Mouse (Mus musculus) intestine, postnatal 0 days (tissue): ENCODE measurements around the gene Fam126a. TPM values are rescaled to one million over a fixed set of nuclear protein-coding genes. Genes with fewer than 3 reads are reported as not detected.

ENCODE experiments used
- ATAC-seq: fragments of 200-750 bp; cut with Nextera tagmentation; 2 replicates; pipeline ENCODE4 v1.8.0; 2017; ENCODE audit warnings: mild to moderate bottlenecking, moderate TSS enrichment, moderate library complexity
- H3K27ac ChIP-seq: fragments of 300-500 bp; sonication (generic); 2 replicates; pipeline ENCODE4 v1.5.1; 2014; ENCODE audit warnings: mild to moderate bottlenecking, low read depth, low read length, moderate library complexity
- H3K27me3 ChIP-seq: fragments of 300-500 bp; sonication (generic); replicated peaks from 2 replicates; pipeline ENCODE4 v1.6.1; 2014; ENCODE audit warnings: low read length, mixed read lengths; ENCODE audit not compliant: control insufficient read depth, insufficient read depth
- H3K36me3 ChIP-seq: fragments of 300-500 bp; sonication (generic); 2 replicates; pipeline ENCODE4 v1.6.1; 2014; ENCODE audit warnings: mild to moderate bottlenecking, moderate library complexity; ENCODE audit not compliant: control insufficient read depth, insufficient read depth
- H3K4me1 ChIP-seq: fragments of 300-500 bp; sonication (generic); replicated peaks from 2 replicates; pipeline ENCODE4 v1.6.1; 2014; ENCODE audit warnings: antibody characterized with exemption, low read length, mixed read lengths; ENCODE audit not compliant: control insufficient read depth, insufficient read depth
- H3K4me2 ChIP-seq: fragments of 300-500 bp; sonication (generic); replicated peaks from 2 replicates; pipeline ENCODE4 v1.6.1; 2014; ENCODE audit warnings: low read depth, mild to moderate bottlenecking, moderate library complexity
- H3K4me3 ChIP-seq: fragments of 300-500 bp; sonication (generic); 2 replicates; pipeline ENCODE4 v1.5.1; 2014; ENCODE audit warnings: low read depth, low read length
- H3K9ac ChIP-seq: fragments of 300-500 bp; sonication (generic); 2 replicates; pipeline ENCODE4 v1.6.1; 2014; ENCODE audit warnings: mild to moderate bottlenecking, low read depth, low read length
- H3K9me3 ChIP-seq: fragments of 300-500 bp; sonication (generic); 2 replicates; pipeline ENCODE4 v1.6.1; 2016; ENCODE audit warnings: mixed run types; ENCODE audit not compliant: control insufficient read depth
- CTCF ChIP-seq: sonication (generic); IDR thresholded peaks from 2 replicates; pipeline ENCODE4 v1.5.1; 2016; ENCODE audit warnings: low read depth, mild to moderate bottlenecking, control low read depth, antibody characterized with exemption, moderate library complexity
- WGBS: fragments of 180-500 bp; shearing (Covaris S2); extraction: QIAGEN DNeasy Blood & Tissue Kit; methylation state at CpG from one replicate; pipeline ENCODE4 v1.1.7; 2014; 5-methylcytosine and 5-hydroxymethylcytosine counted together
- polyA plus RNA-seq: library from polyadenylated mRNA; unstranded; fragments of >200 nt; fragmentation: Nextera tagmentation; extraction: Ambion mirVana; gene quantifications from 2 replicates; pipeline ENCODE4 v1.2.1, GENCODE M21; 2015

Gene Fam126a
- polyA plus RNA-seq, 1 experiment from 2014 or later: 5.0 TPM

GRCm38 (mm10) chr5:23967705-23968104 is 62.8 kb downstream of the Fam126a start:
- no peak for TF ChIP-seq CTCF
- ATAC-seq: no peak
- no peaks in the 10 kb centered on the region for H3K9me3 ChIP-seq
- WGBS: 72% methylated on average over 5 of the region's 5 CpGs
- no peaks in the 10 kb centered on the region for H3K27me3 ChIP-seq
- no peak overlapping the region for H3K4me3 ChIP-seq
- H3K4me1 ChIP-seq: no peaks in the 10 kb centered on the region
- H3K36me3 ChIP-seq: peaks cover 3% of the 10 kb centered on the region; the same call in 1 of the 2 replicates
- H3K27ac ChIP-seq: no peak overlapping the region
- H3K9ac ChIP-seq: no peak overlapping the region
- no peak overlapping the region for H3K4me2 ChIP-seq

GRCm38 (mm10) chr5:23964599-23965165 is 65.8 kb downstream of the Fam126a start:
- no peak for TF ChIP-seq CTCF
- ATAC-seq: no peak

GRCm38 (mm10) chr5:23953047-23953446 is 77.4 kb downstream of the Fam126a start:
- no peak overlapping the region for H3K4me3 ChIP-seq

More at GRCm38 (mm10) chr5:23964599-23965165, 65.8 kb downstream of the Fam126a start:
- Histone ChIP-seq H3K4me2 (no peak overlapping the region), H3K27me3 (no peaks in the 10 kb centered on the region), H3K9ac (no peak overlapping the region), H3K9me3 (no peaks in the 10 kb centered on the region), H3K4me1 (no peaks in the 10 kb centered on the region), H3K27ac (no peak overlapping the region), H3K4me3 (no peak overlapping the region), H3K36me3 (peaks cover 3% of the 10 kb centered on the region; the same call in 1 of the 2 replicates)
- 89% methylated on average over 10 of the region's 10 CpGs for WGBS

GRCm38 (mm10) chr5:23948071-23948470 is 82.4 kb downstream of the Fam126a start:
- Histone ChIP-seq H3K9me3 (no peaks in the 10 kb centered on the region), H3K36me3 (no peaks in the 10 kb centered on the region), H3K9ac (no peak overlapping the region), H3K27me3 (no peaks in the 10 kb centered on the region), H3K4me3 (no peak overlapping the region), H3K27ac (no peak overlapping the region), H3K4me1 (no peaks in the 10 kb centered on the region), H3K4me2 (no peak overlapping the region)
- no peak for TF ChIP-seq CTCF
- no peak for ATAC-seq
- WGBS: 60% methylated on average over 3 of the region's 3 CpGs

More at GRCm38 (mm10) chr5:23953047-23953446, 77.4 kb downstream of the Fam126a start:
- Histone ChIP-seq H3K27me3 (no peaks in the 10 kb centered on the region), H3K9me3 (no peaks in the 10 kb centered on the region), H3K27ac (no peak overlapping the region), H3K4me1 (no peaks in the 10 kb centered on the region), H3K9ac (no peak overlapping the region), H3K36me3 (no peaks in the 10 kb centered on the region), H3K4me2 (no peak overlapping the region)
- 92% methylated on average over 5 of the region's 5 CpGs for WGBS
- TF ChIP-seq CTCF: no peak
- no peak for ATAC-seq

DNA sequence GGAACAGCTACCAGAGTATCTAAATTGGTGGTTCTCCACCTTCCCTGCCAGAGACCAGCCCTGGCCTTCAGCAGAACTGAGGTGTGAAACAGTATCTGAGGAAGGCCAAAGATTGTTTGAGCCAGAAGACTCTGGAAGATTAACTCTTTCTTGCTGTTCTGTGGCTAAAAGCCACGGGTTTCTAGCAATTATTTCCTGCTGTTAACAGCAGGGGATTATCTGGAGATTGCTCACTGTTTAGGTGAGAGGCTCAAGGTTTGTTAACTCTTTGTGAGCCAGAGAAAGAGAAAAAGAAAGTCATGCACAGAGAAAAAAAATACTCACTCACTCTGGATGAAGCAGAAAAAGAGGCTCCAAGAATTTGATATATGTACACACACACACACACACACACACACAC is 85.4 kb downstream of the Fam126a start:
- H3K4me2 ChIP-seq: no peak overlapping the region
- no peak overlapping the region for H3K4me3 ChIP-seq
- 3% methylated on average over 1 of the region's 1 CpGs for WGBS
- no peaks in the 10 kb centered on the region for H3K9me3 ChIP-seq
- H3K27ac ChIP-seq: no peak overlapping the region
- no peaks in the 10 kb centered on the region for H3K27me3 ChIP-seq
- H3K9ac ChIP-seq: no peak overlapping the region
- H3K4me1 ChIP-seq: no peaks in the 10 kb centered on the region
- no peak for ATAC-seq
- no peak for TF ChIP-seq CTCF
- no peaks in the 10 kb centered on the region for H3K36me3 ChIP-seq

DNA sequence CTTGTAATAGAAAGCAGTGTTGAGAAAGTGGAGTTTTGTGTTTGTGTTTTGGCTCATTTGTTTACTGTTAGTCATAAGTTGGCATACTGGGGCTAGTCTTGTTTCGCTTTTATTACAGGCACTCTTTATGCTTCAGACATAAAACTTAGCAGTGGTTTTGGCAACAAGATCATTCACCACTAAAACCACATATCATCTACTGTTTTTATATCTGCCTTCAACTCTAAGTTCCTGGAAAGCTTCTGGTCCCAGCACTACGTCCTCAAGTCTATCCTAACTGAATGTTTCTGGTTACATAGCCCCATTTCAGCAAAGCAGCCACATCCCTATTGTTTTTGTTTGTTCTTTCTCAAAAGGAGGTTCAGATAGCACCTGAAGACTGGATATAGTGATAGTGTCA is 87.0 kb downstream of the Fam126a start:
- TF ChIP-seq CTCF: no peak
- Histone ChIP-seq H3K9me3 (no peaks in the 10 kb centered on the region), H3K27me3 (no peaks in the 10 kb centered on the region), H3K4me2 (no peak overlapping the region), H3K4me3 (no peak overlapping the region), H3K36me3 (no peaks in the 10 kb centered on the region), H3K4me1 (no peaks in the 10 kb centered on the region), H3K9ac (no peak overlapping the region), H3K27ac (no peak overlapping the region)
- no peak for ATAC-seq
- 76% methylated on average over 2 of the region's 2 CpGs for WGBS
